Mouse (Mus musculus): ENCODE measurements around the gene B3galt6.

The B3galt6 gene

DNA sequence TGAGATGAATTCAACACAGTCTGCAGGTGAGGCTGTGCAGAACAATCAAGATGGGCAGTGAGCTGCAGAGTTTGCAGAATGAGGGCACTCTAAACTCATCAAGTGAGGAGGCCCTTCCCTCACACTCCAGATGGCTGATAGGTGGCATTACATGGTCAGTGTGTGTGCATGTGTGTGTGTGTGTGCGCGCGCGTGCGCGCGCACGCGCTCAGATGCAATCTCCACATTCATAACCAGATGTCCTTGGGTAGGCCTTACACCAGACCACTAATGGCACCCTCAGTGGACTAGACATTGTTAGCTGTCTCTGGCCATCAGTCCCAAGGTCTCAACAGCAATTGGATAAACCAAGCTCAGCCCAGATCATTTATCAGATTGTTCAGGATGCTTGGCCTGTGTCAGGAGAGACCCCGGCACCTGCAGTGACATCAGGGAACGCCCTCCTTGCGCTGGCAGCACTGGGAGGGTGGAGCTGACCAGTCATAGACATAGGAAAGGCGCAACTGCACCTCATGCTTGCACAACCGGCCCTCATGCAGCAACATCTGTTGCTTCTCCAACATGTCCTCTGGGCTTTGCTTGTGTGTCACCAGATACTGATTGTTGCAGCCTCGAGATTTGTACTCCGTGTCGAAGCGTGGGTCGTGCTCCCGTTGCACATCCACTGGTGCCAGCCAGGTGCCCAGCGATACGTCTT lies 1.1 kb downstream of the B3galt6 start:
- peak; percentile 52 for DNase-seq (ENCODE audit: low read depth, low spot score)

- DNase-seq (ENCODE audit: low read depth, low spot score): peak; percentile 71
Observed at GRCm38 (mm10) chr4:155983788-155984187, 8.7 kb downstream of the B3galt6 start.

- no peak for DNase-seq (ENCODE audit: low read depth, low spot score)
Observed at GRCm38 (mm10) chr4:155981436-155982082, 10.9 kb downstream of the B3galt6 start.

DNA sequence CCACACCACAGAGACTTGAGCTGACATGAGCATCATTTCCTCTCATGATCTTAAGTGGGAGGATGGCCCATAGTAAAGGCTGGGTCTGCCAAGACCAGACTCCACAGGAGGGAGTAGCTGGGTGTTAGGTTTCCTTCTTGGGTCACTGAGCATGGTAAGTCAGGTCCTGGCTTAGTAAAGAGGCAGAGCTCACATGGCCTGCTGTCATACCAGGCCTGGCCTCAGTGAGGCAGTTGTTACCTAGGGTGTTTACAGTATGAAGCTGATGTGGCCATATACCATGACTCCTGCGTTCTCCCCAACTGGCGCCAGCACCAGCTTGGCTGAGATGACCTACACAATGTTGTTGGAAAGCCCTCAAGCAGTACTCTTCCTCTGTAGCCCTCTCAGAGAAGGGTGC lies 19.2 kb downstream of the B3galt6 start:
- no peak for DNase-seq (ENCODE audit: low read depth, low spot score)

DNA sequence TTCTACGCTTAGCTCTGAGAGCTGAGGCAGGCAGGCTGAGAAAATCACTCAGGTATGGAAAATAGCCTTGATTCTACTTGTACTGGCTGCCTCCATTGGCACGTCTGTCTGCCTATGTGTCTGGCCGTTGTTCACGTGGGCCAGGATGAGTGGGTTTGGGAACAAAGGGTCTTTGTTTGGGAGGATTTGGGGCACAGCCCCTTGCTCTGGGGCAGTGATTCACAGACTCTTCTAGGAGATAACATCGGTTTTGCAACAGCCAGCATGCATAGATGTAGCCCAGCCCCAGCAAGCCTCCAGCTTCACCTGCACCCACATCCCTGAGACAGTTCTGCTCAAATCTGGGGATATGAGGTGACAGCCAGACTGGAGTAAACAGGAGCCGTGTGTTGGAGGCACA lies 19.8 kb downstream of the B3galt6 start:
- no peak for DNase-seq (ENCODE audit: low read depth, low spot score)

DNA sequence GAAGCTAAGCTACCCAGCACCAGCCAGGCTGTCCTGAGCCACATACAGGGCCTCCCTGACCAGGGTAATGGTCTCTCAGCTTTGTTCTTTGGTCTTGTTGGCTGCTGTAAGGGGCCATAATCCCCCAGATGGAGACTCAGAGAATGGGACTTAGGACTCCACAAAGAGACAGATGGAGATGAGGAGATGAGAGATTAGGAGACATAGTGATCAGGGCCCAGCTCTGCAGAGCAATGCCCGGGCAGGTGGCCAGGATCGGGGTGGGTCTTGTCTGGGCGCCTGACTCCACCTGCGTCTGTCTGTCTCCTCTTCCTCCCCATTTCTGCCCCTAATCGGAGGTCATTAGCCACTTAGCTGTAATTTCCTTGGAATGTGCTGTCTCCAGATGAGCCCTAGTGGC lies 22.2 kb downstream of the B3galt6 start:
- DNase-seq (ENCODE audit: low read depth, low spot score): no peak

DNA sequence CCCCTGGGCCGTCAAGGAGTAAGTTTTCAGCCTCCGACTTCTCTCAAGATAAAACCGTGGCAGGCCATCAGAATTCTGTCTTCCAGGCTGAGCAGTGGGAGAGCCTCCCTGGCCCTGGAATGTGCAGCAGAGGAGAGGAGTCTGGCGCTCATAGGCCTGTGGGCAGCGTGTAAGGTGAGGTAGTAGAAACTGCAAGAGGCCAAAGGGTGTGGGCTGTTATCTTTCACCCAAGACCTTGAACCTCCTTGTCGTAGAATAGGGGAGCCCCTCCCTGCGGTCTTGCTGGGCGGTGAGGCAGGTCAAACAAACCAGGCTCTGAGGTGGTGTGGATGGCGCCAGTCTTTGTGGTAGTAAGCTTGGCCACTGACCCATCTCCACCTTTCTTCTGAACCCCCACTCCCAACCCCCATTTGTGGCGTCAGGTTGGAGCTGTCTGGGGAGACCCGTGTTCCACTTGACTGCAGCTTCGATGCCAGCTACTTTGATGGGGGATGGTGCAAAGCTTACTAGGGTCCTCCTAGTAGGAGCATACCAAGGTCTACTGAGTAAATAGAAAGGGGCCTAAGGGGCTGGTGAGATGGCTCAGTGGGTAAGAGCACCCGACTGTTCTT lies 23.3 kb downstream of the B3galt6 start:
- DNase-seq (ENCODE audit: low read depth, low spot score): peak; percentile 22

DNA sequence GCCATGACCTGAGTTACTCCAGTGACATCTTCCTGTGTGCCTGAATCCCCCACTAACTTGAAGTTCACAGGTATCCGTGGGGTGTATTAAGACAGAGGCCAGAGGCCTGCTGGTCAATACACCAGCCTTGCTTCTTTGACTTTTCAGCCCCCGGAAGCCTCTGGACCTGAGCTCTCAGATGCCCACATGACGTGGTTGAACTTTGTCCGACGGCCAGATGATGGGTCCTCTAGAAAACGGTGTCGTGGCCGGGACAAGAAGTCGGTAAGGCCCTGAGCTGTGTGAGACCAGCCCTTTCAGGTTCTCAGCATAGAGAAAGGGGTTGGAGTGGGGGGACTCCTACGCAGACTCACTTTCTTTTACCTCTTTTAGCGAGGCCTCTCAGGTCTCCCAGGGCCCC lies 28.1 kb downstream of the B3galt6 start:
- DNase-seq (ENCODE audit: low read depth, low spot score): no peak

DNA sequence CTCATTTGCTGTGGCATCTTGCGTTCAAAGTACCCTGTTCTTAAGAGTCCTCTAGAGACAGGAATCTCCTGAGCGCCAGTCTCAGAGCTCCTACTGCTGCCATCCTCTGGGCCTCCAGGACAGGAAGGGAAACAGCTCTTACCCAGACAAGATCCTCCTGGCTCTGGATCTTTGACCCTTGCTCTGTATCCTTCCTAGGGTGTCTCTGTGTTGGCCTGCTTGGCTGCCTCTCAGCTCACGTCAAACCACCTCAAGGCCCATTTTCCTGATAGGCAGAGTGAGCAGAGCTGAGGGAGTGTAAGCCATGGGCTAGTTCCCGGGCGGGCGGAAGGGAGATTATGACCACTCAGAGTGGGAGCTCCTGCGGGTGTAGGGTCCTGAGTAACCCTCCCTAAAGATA lies 29.3 kb downstream of the B3galt6 start:
- DNase-seq (ENCODE audit: low read depth, low spot score): no peak

DNA sequence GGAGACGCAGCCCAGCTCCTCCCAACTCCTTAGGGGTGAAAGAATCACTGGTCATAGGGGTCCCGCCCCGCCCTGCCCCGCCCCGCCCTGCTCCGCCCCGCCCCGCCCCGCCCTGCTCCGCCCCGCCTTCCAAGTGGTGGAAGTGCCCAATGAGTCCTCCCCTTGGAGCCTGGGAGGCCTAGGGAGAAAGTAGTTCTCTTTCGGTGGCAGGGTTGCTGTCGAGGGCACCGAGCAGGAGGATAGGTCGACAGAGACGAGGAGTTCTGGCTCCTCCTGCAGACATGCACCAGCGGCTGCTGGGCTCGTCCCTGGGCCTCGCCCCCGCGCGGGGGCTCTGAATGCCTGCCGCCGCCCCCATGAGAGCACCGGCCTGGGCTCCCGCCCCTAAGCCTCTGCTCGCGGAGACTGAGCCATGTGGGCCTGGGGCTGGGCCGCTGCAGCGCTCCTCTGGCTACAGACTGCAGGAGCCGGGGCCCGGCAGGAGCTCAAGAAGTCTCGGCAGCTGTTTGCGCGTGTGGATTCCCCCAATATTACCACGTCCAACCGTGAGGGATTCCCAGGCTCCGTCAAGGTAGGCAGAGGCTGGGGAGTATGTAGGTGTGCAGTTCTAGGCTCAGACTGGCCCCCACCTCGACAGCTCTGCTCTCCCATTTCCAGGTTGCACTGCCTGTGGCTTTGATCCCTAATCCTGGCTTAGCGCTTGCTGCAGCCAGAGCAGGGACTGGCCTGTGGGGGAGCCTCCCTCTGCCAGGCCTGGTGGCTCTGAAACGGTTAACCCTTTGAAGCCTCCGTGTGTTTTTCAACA lies 30.1 kb downstream of the B3galt6 start, which contains the start of gene C1qtnf12:
C1qtnf12 (plus strand) TSS at position 152 of the 805 bp plus-strand sequence.
- peak; percentile 49 for DNase-seq (ENCODE audit: low read depth, low spot score)

DNA sequence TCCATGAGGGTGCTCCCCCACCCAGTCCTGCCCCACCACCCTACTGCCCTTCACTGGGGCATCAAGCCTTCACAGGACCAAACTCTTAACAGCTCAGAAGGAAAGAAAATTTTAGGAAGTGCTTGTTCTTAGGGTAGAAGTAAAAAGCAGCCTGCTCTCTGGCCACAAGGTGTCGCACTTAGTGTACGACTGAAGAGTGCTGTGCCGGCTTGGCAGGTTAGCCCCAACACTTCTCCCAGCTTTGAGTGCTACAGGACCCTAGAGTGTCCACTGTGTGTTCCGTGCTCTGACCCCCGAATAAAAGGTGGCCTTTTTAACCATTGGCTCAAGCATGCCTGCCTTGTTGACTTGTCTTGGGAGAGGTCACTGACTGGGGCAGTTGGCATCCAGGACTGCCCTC lies 33.2 kb downstream of the B3galt6 start:
- DNase-seq (ENCODE audit: low read depth, low spot score): peak; percentile 91

DNA sequence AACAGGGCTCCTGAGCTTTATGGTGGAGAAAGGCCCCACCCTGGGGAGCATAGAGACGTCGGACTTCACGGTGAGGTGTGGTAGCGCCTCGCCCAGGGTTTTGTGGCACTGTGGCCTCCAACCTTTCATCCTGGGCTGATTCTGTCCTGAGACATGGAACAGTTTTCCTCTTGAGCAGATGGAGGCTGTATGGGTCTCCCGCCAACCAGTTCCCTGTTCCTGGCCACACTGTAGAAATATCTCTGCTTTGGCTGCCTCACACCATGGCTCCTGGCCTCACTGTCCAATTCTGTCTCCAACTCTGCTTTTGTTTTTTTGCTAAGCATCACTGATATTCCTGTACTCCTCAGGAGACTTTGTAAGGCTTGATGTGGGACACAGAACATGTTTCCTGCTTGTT lies 37.0 kb downstream of the B3galt6 start:
- DNase-seq (ENCODE audit: low read depth, low spot score): no peak

- DNase-seq (ENCODE audit: low read depth, low spot score): no peak
Observed at GRCm38 (mm10) chr4:155947094-155947493, 45.4 kb downstream of the B3galt6 start.

GRCm38 (mm10) chr4:155944271-155944670 lies 48.2 kb downstream of the B3galt6 start:
- no peak for DNase-seq (ENCODE audit: low read depth, low spot score)

DNA sequence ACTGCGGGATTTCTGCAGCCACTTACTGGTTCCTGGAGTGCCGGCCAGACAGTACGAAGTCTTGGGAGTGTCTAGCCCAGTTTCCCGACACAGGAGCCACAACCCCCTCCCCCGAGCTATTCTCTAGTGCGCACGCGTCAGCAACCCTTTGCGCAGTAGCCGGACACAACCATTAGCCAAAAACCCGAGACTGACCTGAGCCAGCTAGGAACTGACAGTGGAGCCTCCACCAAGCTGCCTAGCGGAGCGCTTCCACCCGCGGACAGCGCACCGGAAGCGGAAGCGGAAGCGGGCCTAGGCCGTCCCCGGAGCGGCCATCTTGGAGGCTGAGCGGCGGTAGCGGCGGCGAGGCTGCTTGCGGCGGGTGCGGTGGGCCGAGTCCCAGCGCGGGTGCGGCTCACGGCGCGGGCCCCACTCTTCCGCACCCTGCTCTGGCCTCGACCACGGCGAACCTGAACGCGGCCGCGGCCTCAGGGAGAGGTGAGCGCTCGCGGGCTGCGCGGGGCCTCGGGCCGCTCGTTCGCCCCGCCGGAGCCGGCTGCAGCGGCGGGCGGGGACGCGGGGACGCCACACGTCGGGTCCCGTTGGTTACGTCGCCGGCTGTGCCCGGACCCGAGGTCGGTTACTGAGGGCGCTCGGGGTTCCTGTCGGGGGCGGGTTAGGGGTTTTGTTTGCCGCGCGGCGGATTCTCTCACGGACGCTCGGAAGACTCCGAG lies 48.8 kb downstream of the B3galt6 start, which contains the start of gene Ube2j2:
Ube2j2 (plus strand) TSS at position 298 of the 716 bp plus-strand sequence.
- peak; percentile 98 for DNase-seq (ENCODE audit: low read depth, low spot score)

- DNase-seq (ENCODE audit: low read depth, low spot score): peak; percentile 43
Observed at GRCm38 (mm10) chr4:155943049-155943452, 49.4 kb downstream of the B3galt6 start.

All from ZHBTc4 (cell line).